Mouse (Mus musculus) ES-E14 (cell line): ENCODE measurements around the gene Vipr2.

Experiments used
- HCFC1 ChIP-seq: IDR thresholded peaks from 2 replicates; pipeline ENCODE4 v1.6.1; 2012; ENCODE audit warnings: low read length, inconsistent platforms, borderline replicate concordance; ENCODE audit not compliant: insufficient read depth
- ZC3H11A ChIP-seq: IDR thresholded peaks from 2 replicates; pipeline ENCODE4 v1.6.1; 2012; ENCODE audit warnings: low read depth, mild to moderate bottlenecking, inconsistent platforms, low read length, borderline replicate concordance
- ZNF384 ChIP-seq: IDR thresholded peaks from 2 replicates; pipeline ENCODE4 v1.6.1; 2012; ENCODE audit warnings: low read depth, low read length, inconsistent platforms

DNA sequence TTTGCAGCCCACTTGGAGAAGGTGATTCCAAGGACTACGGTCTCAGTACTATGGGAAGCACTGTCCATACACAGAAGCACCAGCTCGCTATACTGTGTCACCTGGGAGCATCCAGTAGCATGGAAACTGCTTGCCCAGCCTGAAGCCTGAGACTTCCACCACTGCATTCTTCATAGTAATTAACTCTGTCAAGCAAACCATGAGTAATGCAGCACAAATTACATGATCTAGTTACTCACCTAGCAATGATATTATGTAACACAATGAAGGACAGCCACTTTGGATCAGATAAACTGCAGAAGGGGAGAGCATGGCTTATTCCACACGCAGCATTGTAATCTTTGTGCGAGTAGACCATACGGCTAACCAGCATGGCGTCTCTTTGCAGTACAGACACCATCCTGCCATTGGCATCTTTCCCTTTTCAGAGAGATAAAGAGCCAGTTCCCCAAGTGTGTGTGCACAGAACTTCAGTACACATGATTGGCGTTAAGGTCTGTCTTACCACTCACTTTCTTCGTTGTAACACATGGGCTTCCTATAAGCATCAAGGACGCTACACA is 75.4 kb downstream of the Vipr2 start:
- no peak for TF ChIP-seq HCFC1
- TF ChIP-seq ZC3H11A: no peak
- no peak for TF ChIP-seq ZNF384
